In the genomic region with DNA sequence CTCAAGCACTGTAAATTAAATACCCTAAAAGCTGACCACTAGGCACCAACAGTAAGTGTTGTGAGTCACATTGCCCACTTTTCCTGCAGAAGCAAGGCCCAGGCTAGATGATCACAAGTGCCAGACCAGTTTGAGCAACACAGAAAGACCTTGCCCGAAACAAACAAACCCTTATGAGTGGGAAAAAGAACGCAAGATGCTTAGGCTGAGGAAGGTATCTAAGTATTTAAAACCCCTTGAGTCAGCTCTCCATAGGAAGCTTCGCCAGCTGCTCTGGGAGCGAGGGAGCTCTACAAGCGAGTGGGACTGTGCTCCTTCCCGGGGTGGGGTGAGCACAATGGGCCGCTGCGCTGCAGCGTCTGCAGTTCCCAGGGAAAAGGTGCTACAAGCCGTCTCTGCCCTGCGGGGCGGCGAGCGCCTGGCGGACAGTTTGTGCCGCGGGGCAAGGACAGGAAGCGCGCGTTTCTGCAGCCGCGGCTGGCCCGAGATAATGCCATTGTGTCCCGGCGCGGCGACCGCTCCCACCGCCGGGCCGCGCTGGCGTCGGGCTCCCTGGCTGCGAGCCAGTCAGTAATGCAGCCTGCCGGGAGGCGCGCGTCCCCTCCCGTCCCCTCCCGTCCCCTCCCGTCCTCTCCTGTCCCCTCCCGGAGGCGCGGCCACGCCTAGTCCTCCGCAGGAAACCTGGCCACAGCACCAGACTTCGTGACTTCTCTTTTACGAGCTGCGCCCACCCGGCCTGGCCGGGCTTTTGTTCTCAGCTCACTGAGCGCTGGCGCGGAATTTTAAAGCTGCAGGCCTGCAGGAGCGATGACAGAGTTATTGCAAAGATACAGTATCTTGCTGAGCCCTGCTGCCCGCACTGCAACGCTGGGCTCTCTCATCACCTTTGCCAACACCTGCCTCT, we compare ENCODE assay signal across 8 mouse cellular contexts.
A peak's percentile ranks its signal among the peaks of the same experiment; 100 is the strongest.
DNase-seq lines count a peak whose midpoint lies in the region; ATAC-seq lines count a peak whose summit lies in the region.

No protein-coding gene starts in this region.

- no peaks in the 10 kb centered on the region for H3K27me3 ChIP-seq in forebrain, embryonic 12.5 days
- H3K27me3 ChIP-seq in heart, embryonic 15.5 days: no peaks in the 10 kb centered on the region; the same call in 1 of the 2 replicates
- peaks cover 12% of the 10 kb centered on the region for H3K27me3 ChIP-seq in liver, embryonic 12.5 days (replicated peaks)
- H3K27me3 ChIP-seq in neural tube, embryonic 11.5 days (ENCODE audit: control insufficient read depth, insufficient read depth, low read length): no peaks in the 10 kb centered on the region

- peak; percentile 35 to 54 for DNase-seq in urinary bladder, adult 18-20 months (ENCODE audit: low spot score in 2 of 2)
- no peak for DNase-seq in urinary bladder, postnatal 10 days (ENCODE audit: low spot score)
- peak; percentile 85 for DNase-seq in kidney, postnatal 14 days
- DNase-seq in neural tube, embryonic 11.5 days (ENCODE audit: low spot score): peak; percentile 87
- DNase-seq in urinary bladder, postnatal 14 days (ENCODE audit: low spot score): peak; percentile 57

- under 1% methylated on average over 46 of the region's 58 CpGs for WGBS in forebrain, embryonic 12.5 days
- WGBS in heart, embryonic 15.5 days: under 1% methylated on average over 58 of the region's 58 CpGs
- 1% methylated on average over 55 of the region's 58 CpGs for WGBS in liver, embryonic 12.5 days (ENCODE audit: insufficient replicate concordance)
- WGBS in neural tube, embryonic 11.5 days: under 1% methylated on average over 47 of the region's 58 CpGs

- ATAC-seq in forebrain, embryonic 12.5 days (ENCODE audit: low FRiP score): peak; percentile 95
- ATAC-seq in heart, embryonic 15.5 days (replicated peaks; ENCODE audit: insufficient number of reproducible peaks, insufficient read depth, low FRiP score, low read depth): peak; percentile 94
- peak; percentile 77 for ATAC-seq in liver, embryonic 12.5 days
- ATAC-seq in neural tube, embryonic 11.5 days (ENCODE audit: insufficient read depth, low FRiP score, low TSS enrichment): peak; percentile 96

- peak overlapping the region; percentile 66 for H3K4me2 ChIP-seq in forebrain, embryonic 12.5 days
- peak overlapping the region; percentile 86 for H3K4me2 ChIP-seq in heart, embryonic 15.5 days
- H3K4me2 ChIP-seq in liver, embryonic 12.5 days: peak overlapping the region; percentile 74
- peak overlapping the region; percentile 70 for H3K4me2 ChIP-seq in neural tube, embryonic 11.5 days (ENCODE audit: low read depth)

- peak overlapping the region; percentile 73 for H3K9ac ChIP-seq in forebrain, embryonic 12.5 days
- peak overlapping the region; percentile 61 for H3K9ac ChIP-seq in heart, embryonic 15.5 days
- H3K9ac ChIP-seq in liver, embryonic 12.5 days: peak overlapping the region; percentile 39; the same call in 1 of the 2 replicates
- H3K9ac ChIP-seq in neural tube, embryonic 11.5 days (ENCODE audit: low read length): peak overlapping the region; percentile 91

- 0 out of 2 replicates have a peak, but pooled peaks cover 4% of the 10 kb centered on the region for H3K4me1 ChIP-seq in forebrain, embryonic 12.5 days
- H3K4me1 ChIP-seq in heart, embryonic 15.5 days (replicated peaks): peaks cover 8% of the 10 kb centered on the region; the same call in 1 of the 2 replicates
- no peaks in the 10 kb centered on the region for H3K4me1 ChIP-seq in liver, embryonic 12.5 days
- no peaks in the 10 kb centered on the region for H3K4me1 ChIP-seq in neural tube, embryonic 11.5 days (ENCODE audit: control insufficient read depth, insufficient read depth, low read length)

- H3K4me3 ChIP-seq in forebrain, embryonic 12.5 days (replicated peaks): peak overlapping the region; percentile 58
- H3K4me3 ChIP-seq in heart, embryonic 15.5 days: peak overlapping the region; percentile 58
- peak overlapping the region; percentile 52 for H3K4me3 ChIP-seq in liver, embryonic 12.5 days
- H3K4me3 ChIP-seq in neural tube, embryonic 11.5 days (ENCODE audit: low read depth, low read length): peak overlapping the region; percentile 46

- H3K27ac ChIP-seq in forebrain, embryonic 12.5 days: peak overlapping the region; percentile 83
- peak overlapping the region; percentile 79 for H3K27ac ChIP-seq in heart, embryonic 15.5 days
- 0 out of 2 replicates have a peak overlapping the region, but pooled peaks have one; percentile 20 for H3K27ac ChIP-seq in liver, embryonic 12.5 days
- peak overlapping the region; percentile 84 for H3K27ac ChIP-seq in neural tube, embryonic 11.5 days (ENCODE audit: low read depth, low read length)

- H3K36me3 ChIP-seq in forebrain, embryonic 12.5 days (replicated peaks): no peaks in the 10 kb centered on the region
- H3K36me3 ChIP-seq in heart, embryonic 15.5 days: no peaks in the 10 kb centered on the region
- H3K36me3 ChIP-seq in liver, embryonic 12.5 days: no peaks in the 10 kb centered on the region
- H3K36me3 ChIP-seq in neural tube, embryonic 11.5 days (ENCODE audit: control insufficient read depth, insufficient read depth, low read length): no peaks in the 10 kb centered on the region

- no peaks in the 10 kb centered on the region for H3K9me3 ChIP-seq in forebrain, embryonic 12.5 days
- H3K9me3 ChIP-seq in heart, embryonic 15.5 days (replicated peaks): no peaks in the 10 kb centered on the region
- no peaks in the 10 kb centered on the region for H3K9me3 ChIP-seq in liver, embryonic 12.5 days (replicated peaks)
- H3K9me3 ChIP-seq in neural tube, embryonic 11.5 days (ENCODE audit: control insufficient read depth, low read length): no peaks in the 10 kb centered on the region

Comparison
In these comparisons a context has a peak if more than half of its experiments do, and no peak if none do; other contexts are left out.
1. H3K27ac ChIP-seq: peak in every context shown above with its lines; median percentile 84 in neural tube, embryonic 11.5 days; 83 in forebrain, embryonic 12.5 days; 79 in heart, embryonic 15.5 days; 20 in liver, embryonic 12.5 days.
2. H3K9ac ChIP-seq: peak in every context shown above with its lines; median percentile 91 in neural tube, embryonic 11.5 days; 73 in forebrain, embryonic 12.5 days; 61 in heart, embryonic 15.5 days; 39 in liver, embryonic 12.5 days.